26 mouse cellular contexts compared by ENCODE assay signal in the genomic region with DNA sequence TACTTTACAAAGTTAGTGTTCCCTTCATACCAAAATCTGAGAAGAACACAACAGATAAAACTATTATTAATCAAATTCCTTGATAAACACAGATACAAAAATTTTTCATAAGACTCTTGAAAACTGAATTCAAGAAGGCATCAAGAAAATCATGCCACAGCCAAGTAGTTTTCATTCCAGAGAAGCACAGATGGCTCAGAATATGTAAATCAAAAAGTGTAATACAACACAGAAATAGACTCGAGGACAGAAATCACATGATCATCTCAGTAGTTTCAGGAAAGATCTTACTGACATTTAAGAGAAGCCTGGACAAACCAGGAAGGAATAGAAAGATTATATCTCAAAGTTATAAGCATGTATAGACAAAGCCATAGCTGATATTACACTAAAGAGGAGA.
"Had no signal": no experiment of that assay in that cellular context is flagged by ENCODE, and none has a peak within 500 bp of the region (broad histone marks: within the 10 kb centered on the region; RNA-seq: fewer than 3 reads in every experiment).

No protein-coding gene starts in this region.

- H3K4me3 ChIP-seq: heart, embryonic 10.5 days; heart, embryonic 12.5 days; hindbrain, embryonic 10.5 days; hindbrain, embryonic 12.5 days; intestine, embryonic 15.5 days; layer of hippocampus, adult 2 months; limb, embryonic 10.5 days; limb, embryonic 12.5 days; liver, embryonic 13.5 days; liver, embryonic 15.5 days had no signal

- H3K36me3 ChIP-seq: heart, embryonic 10.5 days; heart, embryonic 12.5 days; hindbrain, embryonic 10.5 days; hindbrain, embryonic 12.5 days; intestine, embryonic 15.5 days; limb, embryonic 10.5 days; limb, embryonic 12.5 days; liver, embryonic 13.5 days; liver, embryonic 15.5 days had no signal

- H3K27me3 ChIP-seq: heart, embryonic 12.5 days; hindbrain, embryonic 12.5 days; intestine, embryonic 15.5 days; limb, embryonic 12.5 days; liver, embryonic 13.5 days; liver, embryonic 15.5 days had no signal

- H3K27ac ChIP-seq: heart, embryonic 10.5 days; hindbrain, embryonic 10.5 days; hindbrain, embryonic 12.5 days; hindbrain, embryonic 14.5 days; intestine, embryonic 15.5 days; limb, embryonic 10.5 days; limb, embryonic 12.5 days; liver, embryonic 13.5 days; liver, embryonic 15.5 days had no signal

- H3K4me2 ChIP-seq: heart, embryonic 12.5 days; hindbrain, embryonic 12.5 days; hindbrain, embryonic 14.5 days; intestine, embryonic 15.5 days; limb, embryonic 12.5 days; liver, embryonic 11.5 days; liver, embryonic 13.5 days; liver, embryonic 15.5 days had no signal

- ATAC-seq: hindbrain, embryonic 16.5 days; inflammation-experienced regulatory T-cells, adult 6 months; intestine, embryonic 15.5 days; intestine, postnatal 0 days had no signal

- H3K9me3 ChIP-seq: heart, embryonic 10.5 days; heart, embryonic 12.5 days; hindbrain, embryonic 12.5 days; intestine, embryonic 15.5 days; limb, embryonic 10.5 days; limb, embryonic 12.5 days; liver, embryonic 13.5 days; liver, embryonic 15.5 days had no signal

- DNase-seq: gastrocnemius, postnatal 14 days; gastrocnemius, postnatal 36 days; heart, adult 18-20 months; heart, postnatal 10 days; heart, postnatal 4 days; kidney, adult 18-20 months; kidney, adult 8-10 months; kidney, postnatal 10 days; kidney, postnatal 25 days; kidney, postnatal 4 days; liver; liver, embryonic 13.5 days had no signal

- H3K9ac ChIP-seq: heart, embryonic 12.5 days; hindbrain, embryonic 12.5 days; hindbrain, embryonic 14.5 days; intestine, embryonic 15.5 days; limb, embryonic 12.5 days; liver, embryonic 13.5 days; liver, embryonic 15.5 days had no signal

- H3K4me1 ChIP-seq: heart, embryonic 10.5 days; hindbrain, embryonic 10.5 days; hindbrain, embryonic 12.5 days; intestine, embryonic 15.5 days; limb, embryonic 10.5 days; liver, embryonic 13.5 days; liver, embryonic 15.5 days had no signal
